ENCODE assay signal across 8 mouse cellular contexts in the genomic region with DNA sequence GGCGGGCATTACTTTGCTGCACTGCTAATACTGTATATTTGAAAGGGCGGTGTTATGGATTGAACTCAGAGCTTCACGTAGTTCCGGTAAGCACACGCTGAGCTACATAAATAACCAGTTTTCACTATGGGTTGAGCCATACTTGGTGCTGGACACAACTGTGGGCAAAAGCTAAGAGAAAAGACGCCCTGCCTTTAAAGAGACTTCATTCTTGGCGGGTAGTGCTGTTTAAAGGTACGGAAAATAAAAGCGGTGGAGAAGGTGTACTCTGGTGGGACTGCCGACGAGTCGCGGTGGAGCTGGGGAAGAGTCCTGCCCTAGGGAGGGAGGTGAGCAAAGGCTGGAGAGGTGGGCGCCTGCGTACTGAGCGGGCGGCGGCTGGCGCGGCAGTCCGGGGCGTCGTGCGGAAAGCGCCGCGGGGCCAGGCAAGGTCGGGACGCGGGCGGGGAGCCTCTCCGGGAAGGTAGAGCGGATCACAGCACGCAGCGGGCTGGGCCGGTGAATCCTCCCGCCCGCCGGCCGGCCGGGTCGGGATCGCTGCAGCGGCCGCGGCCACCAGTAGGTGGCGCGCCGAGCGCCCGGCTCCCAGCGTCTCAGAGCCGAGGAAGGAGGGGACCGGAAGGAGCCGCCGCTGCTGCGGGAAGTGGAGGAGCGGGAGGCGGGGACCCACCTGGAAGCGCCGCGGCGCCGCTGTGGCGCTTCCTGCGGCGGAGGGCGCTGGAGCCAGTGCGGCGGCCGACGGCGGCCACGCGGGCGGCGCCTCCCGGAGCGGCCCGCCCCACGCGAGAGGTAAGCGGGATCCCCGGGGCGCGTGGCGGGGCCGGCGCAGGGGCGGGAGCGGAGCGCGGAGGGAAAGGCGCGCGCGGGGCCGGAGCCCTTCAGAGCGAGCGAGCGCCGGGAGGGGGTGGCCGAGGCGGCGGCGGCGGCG. TPM values are rescaled to one million over a fixed set of nuclear protein-coding genes. Genes with fewer than 3 reads are reported as not detected.
DNase-seq lines count a peak whose midpoint lies in the region; ATAC-seq lines count a peak whose summit lies in the region.

A gene (plus strand): TSS at position 124 of the 928 bp plus-strand sequence.

- peak; percentile 95 for DNase-seq in ZHBTc4 (ENCODE audit: low read depth, low spot score)
- peak; percentile 77 to 85 for DNase-seq in gastrocnemius, adult 8-10 months (ENCODE audit: low spot score in 2 of 2)
- peak; percentile 49 for DNase-seq in hindlimb bud, embryonic 11.5 days (ENCODE audit: extremely low spot score, low read depth, low spot score)
- peak; percentile 66 to 88 for DNase-seq in left cerebral cortex, adult 8-10 months (ENCODE audit: low spot score in 2 of 2)
- DNase-seq in right cerebral cortex, postnatal 10 days (ENCODE audit: low spot score in 2 of 2): peak; percentile 94
- peak; percentile 85 for DNase-seq in urinary bladder, postnatal 25 days (ENCODE audit: low spot score)

- no peaks in the 10 kb centered on the region for H3K27me3 ChIP-seq in megakaryocyte, embryonic 14.5 days (replicated peaks)

- no peaks in the 10 kb centered on the region for H3K9me3 ChIP-seq in megakaryocyte, embryonic 14.5 days

- H3K36me3 ChIP-seq in megakaryocyte, embryonic 14.5 days (replicated peaks; ENCODE audit: low read length): peaks cover 46% of the 10 kb centered on the region

- peak; percentile 72 for ATAC-seq in common myeloid progenitor, adult 5-6 weeks (replicated peaks; ENCODE audit: low read depth, poor library complexity, severe bottlenecking)

- peak within 1 kb of the TSS; percentile 95 for H3K4me3 ChIP-seq in megakaryocyte, embryonic 14.5 days (replicated peaks)

- peaks cover 54% of the 10 kb centered on the region for H3K4me1 ChIP-seq in megakaryocyte, embryonic 14.5 days

RNA-seq across cellular contexts. Expression of the gene that starts here (rescaled TPM):
- 75.6 and 95.0 TPM in 2 replicates for total RNA-seq in common myeloid progenitor, adult 5-6 weeks (2017)
- 10 to 100 TPM; 14.1 to 19.3 (median 14.8) TPM for total RNA-seq in gastrocnemius, adult 8-10 months (2022)
- 10 to 100 TPM; 48.1 to 52.1 (median 49.2) TPM for total RNA-seq in left cerebral cortex, adult 8-10 months (2022)
- polyA plus RNA-seq in megakaryocyte, embryonic 14.5 days (2012; ENCODE audit: insufficient read depth, low replicate concordance): 2.3 and 3.9 TPM in 2 replicates

Comparison
In these comparisons a context has a peak if more than half of its experiments do, and no peak if none do; other contexts are left out.
1. Peak in every context shown above with its lines: DNase-seq, ATAC-seq and H3K4me3 ChIP-seq.